Mouse (Mus musculus): ENCODE measurements around the gene Coro1c.

- TF ChIP-seq GATA1 (IDR thresholded peaks at IDR 0.05; ENCODE audit: low read length) = no peak
- TF ChIP-seq TAL1 (IDR thresholded peaks at IDR 0.05; ENCODE audit: low read length) = no peak
These were observed 34.2 kb downstream of the Coro1c start for GRCm38 (mm10) chr5:113874063-113875024.
